In genomic region chr6:36464008-36464407, GRCm38 (mm10) we compare ENCODE assay signal across 15 mouse cellular contexts.
"Had no signal": no experiment of that assay in that cellular context is flagged by ENCODE, and none has a peak within 500 bp of the region (broad histone marks: within the 10 kb centered on the region; RNA-seq: fewer than 3 reads in every experiment).

No protein-coding gene starts in this region.

- H3K27me3 ChIP-seq: liver, embryonic 13.5 days; midbrain, embryonic 13.5 days had no signal

- H3K36me3 ChIP-seq: liver, embryonic 13.5 days; midbrain, embryonic 13.5 days had no signal

- H3K4me3 ChIP-seq: layer of hippocampus, adult 2 months; liver, embryonic 13.5 days; midbrain, embryonic 13.5 days had no signal

- H3K27ac ChIP-seq: layer of hippocampus, adult 2 months; liver, embryonic 13.5 days; macrophage; midbrain, embryonic 13.5 days; stomach, postnatal 0 days had no signal

- H3K4me2 ChIP-seq: liver, embryonic 13.5 days; midbrain, embryonic 13.5 days had no signal

- H3K4me1 ChIP-seq: liver, embryonic 13.5 days; midbrain, embryonic 13.5 days had no signal

- ATAC-seq: inflammation-experienced regulatory T-cells, adult 6 months; intestine, embryonic 16.5 days; midbrain, embryonic 13.5 days had no signal

- DNase-seq: kidney, adult 18-20 months; kidney, adult 9 months; kidney, postnatal 14 days; kidney, postnatal 4 days; liver, embryonic 13.5 days; lung, adult 2 months; lung, postnatal 14 days; right cerebral cortex, postnatal 4 days; thymus, postnatal 25 days had no signal

- H3K9me3 ChIP-seq: liver, embryonic 13.5 days; midbrain, embryonic 13.5 days had no signal

- H3K9ac ChIP-seq: liver, embryonic 13.5 days; midbrain, embryonic 13.5 days had no signal
